Mouse (Mus musculus) ES-E14 (cell line): Measurements from ENCODE around the gene Srgap2.

Experiments used
- HCFC1 ChIP-seq: IDR thresholded peaks from 2 replicates; pipeline ENCODE4 v1.6.1; 2012; ENCODE audit warnings: low read length, inconsistent platforms, borderline replicate concordance; ENCODE audit not compliant: insufficient read depth
- MAFK ChIP-seq: IDR thresholded peaks from 2 replicates; pipeline ENCODE4 v1.6.1; 2014; ENCODE audit warnings: mild to moderate bottlenecking, low read depth, low read length, inconsistent platforms; ENCODE audit not compliant: insufficient read depth
- ZC3H11A ChIP-seq: IDR thresholded peaks from 2 replicates; pipeline ENCODE4 v1.6.1; 2012; ENCODE audit warnings: low read depth, mild to moderate bottlenecking, inconsistent platforms, low read length, borderline replicate concordance
- ZNF384 ChIP-seq: IDR thresholded peaks from 2 replicates; pipeline ENCODE4 v1.6.1; 2012; ENCODE audit warnings: low read depth, low read length, inconsistent platforms

DNA sequence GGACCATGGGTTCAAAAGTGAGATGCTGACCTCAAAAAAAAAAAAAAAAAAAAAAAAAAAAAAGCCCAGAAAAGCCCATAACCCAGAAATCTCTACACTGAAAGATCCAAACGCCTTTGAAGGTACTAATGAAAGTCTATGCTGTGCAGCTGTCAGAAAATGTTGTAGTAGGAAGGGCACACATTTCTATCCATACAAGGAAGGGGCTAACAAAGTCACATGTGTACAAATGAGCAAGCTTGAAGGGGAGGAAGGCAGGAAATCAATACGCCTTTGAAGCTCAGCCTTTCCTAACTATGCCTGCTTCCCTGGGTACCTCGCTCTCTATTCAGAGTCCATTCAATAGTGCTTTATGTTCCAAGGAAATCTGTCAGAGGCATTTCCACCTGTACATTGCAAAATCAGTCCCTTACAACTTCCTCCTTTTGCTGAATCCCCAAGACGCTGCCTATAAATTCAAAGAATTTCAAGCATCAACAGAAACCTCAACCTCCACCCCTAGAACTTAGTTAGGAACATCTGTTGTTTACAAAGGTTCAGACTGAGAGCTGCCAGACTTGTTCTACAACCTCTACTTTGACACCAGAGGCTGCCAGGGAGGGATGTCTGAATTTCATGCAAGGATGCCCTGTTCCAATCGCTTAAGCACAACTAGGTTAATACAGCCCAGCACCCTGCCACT lies 99.9 kb downstream of the Srgap2 start:
- TF ChIP-seq MAFK (no peak), HCFC1 (no peak), ZNF384 (peak; percentile 88), ZC3H11A (no peak)
